Mouse (Mus musculus): ENCODE data around the gene Reck. TPM values are rescaled to one million over a fixed set of nuclear protein-coding genes. Genes with fewer than 3 reads are reported as not detected.

Gene Reck
- total RNA-seq (2021), result 10 to 100 TPM; 25.6 to 26.6 TPM
- long read RNA-seq, experiment 1, full-length matches to known transcripts, result 2 of 5 reads
- long read RNA-seq, experiment 1, partial matches to known transcripts, result 3 of 5 reads
- long read RNA-seq, experiment 1, other reads (novel, unspliced or antisense), result 0 of 5 reads
- long read RNA-seq, experiment 2, full-length matches to known transcripts, result 7 of 16 reads
- long read RNA-seq, experiment 2, partial matches to known transcripts, result 5 of 16 reads
- long read RNA-seq, experiment 2, other reads (novel, unspliced or antisense), result 4 of 16 reads

- DNase-seq (ENCODE audit: low spot score in 2 of 2), result peak; percentile 74 to 79
Observed at GRCm38 (mm10) chr4:43875160-43875918, at the start of gene Reck. Gene Reck (plus strand): TSS chr4:43875530.

DNA sequence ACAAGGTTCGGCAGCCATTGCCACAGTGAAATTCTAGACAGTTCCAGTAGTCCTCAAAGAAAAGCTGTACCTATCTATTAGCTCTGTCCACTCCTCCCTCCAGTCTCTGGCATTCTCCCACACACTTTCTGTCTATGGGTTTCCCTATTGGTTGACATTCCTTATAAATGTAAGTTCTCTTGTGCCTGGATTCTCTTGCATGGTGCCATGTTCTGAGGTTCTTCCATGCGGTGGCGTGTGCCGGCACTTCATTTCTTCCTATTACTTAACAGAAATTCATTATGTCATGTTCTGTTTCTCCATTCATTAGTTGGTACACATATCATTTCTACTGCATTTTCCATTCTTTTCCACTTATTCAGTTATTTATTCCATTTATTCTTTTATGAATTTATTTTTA lies 46.5 kb upstream of the Reck start:
- no peak for DNase-seq (ENCODE audit: low spot score in 2 of 2)

- no peak for DNase-seq (ENCODE audit: low spot score in 2 of 2)
Observed at GRCm38 (mm10) chr4:43832031-43832430, 43.3 kb upstream of the Reck start.

GRCm38 (mm10) chr4:43833752-43834151 lies 41.6 kb upstream of the Reck start:
- DNase-seq (ENCODE audit: low spot score in 2 of 2), result no peak

GRCm38 (mm10) chr4:43834749-43835148 lies 40.6 kb upstream of the Reck start:
- DNase-seq (ENCODE audit: low spot score in 2 of 2), result no peak

- DNase-seq (ENCODE audit: low spot score in 2 of 2), result no peak
Observed at GRCm38 (mm10) chr4:43838326-43838725, 37.0 kb upstream of the Reck start.

DNA sequence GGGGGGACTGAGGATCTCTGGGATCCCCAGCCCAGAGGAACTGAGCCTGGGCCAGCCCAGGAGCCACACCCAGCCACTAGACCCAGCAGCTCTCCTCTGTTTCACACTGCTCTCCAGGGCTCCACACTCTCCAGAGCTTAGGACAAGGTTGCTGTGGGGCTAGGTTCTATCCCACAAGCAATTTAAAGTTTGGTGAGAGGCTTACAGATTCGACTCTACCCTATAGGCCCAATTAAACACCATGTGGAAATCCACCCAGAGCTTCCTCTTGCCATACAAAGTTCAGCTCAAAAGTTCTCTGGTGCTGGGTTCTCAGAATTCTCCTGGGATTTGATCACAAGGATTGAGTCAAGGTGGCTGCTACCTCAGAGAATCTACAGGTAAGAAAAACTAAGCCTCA lies 35.2 kb upstream of the Reck start, which contains the start of gene Olfr157:
Gene Olfr157 (minus strand): TSS at position 101 of the 400 bp plus-strand sequence.
- no peak for DNase-seq (ENCODE audit: low spot score in 2 of 2)

- no peak for DNase-seq (ENCODE audit: low spot score in 2 of 2)
Observed at GRCm38 (mm10) chr4:43851265-43851664, 24.1 kb upstream of the Reck start, which contains the start of gene Olfr155. Gene Olfr155 (plus strand): TSS chr4:43851565.

GRCm38 (mm10) chr4:43854101-43854500 lies 21.2 kb upstream of the Reck start:
- DNase-seq (ENCODE audit: low spot score in 2 of 2), result no peak

GRCm38 (mm10) chr4:43859886-43860285 lies 15.4 kb upstream of the Reck start:
- no peak for DNase-seq (ENCODE audit: low spot score in 2 of 2)

GRCm38 (mm10) chr4:43860744-43861519 lies 14.4 kb upstream of the Reck start:
- DNase-seq (ENCODE audit: low spot score in 2 of 2), result peak in 1 of 2 experiments; percentile 31

DNA sequence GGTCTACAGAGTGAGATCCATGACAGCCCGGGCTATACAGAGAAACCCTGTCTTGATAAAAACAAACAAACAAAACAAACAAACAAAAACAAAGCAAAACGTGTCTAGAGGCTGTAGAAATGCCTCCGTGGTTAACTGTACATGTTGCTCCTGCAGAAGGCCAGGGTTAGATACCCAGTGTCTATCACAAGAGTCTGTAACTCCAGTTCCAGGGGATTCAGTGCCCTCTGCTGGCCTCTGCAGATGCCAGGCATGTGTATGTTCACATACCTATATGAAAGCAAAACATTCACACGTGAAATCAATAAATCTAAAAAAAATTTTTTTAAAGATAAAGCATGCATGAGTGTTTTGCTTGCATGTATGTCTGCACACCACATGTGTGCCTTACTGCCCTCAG lies 12.0 kb upstream of the Reck start:
- no peak for DNase-seq (ENCODE audit: low spot score in 2 of 2)

- no peak for DNase-seq (ENCODE audit: low spot score in 2 of 2)
Observed at GRCm38 (mm10) chr4:43869821-43870220, 5.5 kb upstream of the Reck start.

DNA sequence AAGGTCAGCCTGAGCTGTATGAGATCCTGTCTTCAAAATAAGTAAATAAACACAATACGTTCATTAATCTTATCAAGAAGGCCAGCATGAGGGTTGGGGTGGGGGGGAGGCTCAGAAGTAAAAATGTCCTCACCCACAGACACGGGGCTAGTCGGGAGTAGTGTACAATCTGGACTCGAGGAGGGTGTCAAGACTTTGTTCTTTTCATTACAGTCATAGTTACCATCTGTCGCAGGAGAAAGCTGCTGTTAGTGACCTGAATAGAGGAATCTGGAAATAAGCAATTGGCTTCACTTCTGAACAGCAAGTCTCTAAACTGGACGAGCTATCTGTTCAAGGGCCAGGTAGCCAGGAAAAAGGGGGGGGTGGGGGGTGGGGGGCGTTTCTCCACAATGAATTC lies 829 bp upstream of the Reck start:
- DNase-seq (ENCODE audit: low spot score in 2 of 2), result no peak

DNA sequence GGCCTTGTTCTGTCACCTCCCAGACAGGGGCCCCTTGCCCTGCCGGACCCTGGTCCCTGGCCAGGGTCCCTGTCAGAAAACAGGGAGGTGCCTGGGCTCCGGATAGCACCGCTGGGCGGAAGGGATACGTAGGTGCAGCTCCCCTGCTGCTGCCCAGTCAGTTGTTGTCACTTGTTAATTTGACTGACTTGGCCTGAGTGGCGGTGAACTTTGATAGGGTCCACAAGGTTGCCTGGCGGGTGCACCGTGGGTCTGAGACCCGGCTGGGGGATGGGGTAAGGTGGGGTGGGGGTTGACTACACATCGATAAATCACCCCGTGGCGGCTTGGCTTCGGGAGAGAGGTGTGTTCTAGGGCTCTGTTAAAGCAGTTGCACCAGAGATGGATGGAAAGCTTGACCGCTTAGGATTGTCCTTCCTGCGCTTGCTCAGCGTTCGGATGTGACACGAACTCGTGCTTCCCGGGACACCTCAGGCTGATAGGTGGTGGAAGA lies 635 bp downstream of the Reck start:
- DNase-seq (ENCODE audit: low spot score in 2 of 2), result no peak

DNA sequence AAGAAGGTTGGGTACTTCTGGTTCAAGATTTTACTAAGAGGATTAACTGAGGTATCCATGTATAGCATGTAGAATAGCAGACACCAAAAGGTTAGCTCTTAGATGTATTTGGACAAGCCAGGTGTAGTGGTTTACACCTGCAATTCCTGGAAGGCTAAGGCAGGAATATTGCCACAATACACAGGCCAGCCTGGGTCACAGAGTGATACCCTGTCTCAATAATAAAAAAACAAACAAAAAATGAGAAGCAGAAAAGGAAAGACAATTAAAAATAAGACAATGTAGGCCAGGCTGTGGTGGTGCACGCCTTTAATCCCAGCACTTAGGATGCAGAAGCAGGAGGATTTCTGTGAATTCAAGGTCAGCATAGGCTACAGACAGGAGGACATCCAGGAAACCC lies 1.9 kb downstream of the Reck start:
- DNase-seq (ENCODE audit: low spot score in 2 of 2), result no peak

DNA sequence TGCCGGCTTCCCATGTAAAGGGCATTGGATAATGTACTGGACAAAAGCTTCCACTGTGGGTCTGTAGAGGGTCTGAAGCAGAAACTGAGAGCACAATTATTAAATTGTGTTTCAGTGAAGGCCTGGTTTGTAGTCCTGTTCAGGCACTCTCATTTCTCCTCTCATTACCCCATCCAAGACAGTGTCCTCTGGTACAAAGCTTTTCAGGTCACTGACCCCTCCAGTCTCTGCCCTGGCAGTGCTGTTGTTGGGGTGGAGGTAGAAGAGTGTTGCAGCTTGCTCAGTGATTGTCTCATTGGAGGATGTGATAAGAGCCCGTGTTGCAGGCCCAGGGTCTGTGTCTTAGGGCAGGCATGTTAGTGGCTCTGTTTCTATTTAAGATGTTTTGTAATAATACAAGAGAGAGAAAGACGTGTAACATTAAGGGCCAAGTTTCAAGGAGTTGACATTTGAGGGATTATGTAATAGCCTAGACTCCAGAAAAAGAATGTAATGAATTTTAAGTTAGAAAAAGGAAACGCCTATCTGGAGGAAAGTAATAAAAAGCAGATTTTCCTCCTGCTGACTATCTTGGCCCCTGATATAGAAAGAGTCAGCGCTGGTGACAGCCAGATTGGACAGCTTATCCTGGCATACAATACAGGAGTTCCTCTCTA lies 2.9 kb downstream of the Reck start:
- DNase-seq (ENCODE audit: low spot score in 2 of 2), result no peak

GRCm38 (mm10) chr4:43879566-43879965 lies 4.2 kb downstream of the Reck start:
- no peak for DNase-seq (ENCODE audit: low spot score in 2 of 2)

- no peak for DNase-seq (ENCODE audit: low spot score in 2 of 2)
Observed at GRCm38 (mm10) chr4:43884196-43884595, 8.9 kb downstream of the Reck start.

DNA sequence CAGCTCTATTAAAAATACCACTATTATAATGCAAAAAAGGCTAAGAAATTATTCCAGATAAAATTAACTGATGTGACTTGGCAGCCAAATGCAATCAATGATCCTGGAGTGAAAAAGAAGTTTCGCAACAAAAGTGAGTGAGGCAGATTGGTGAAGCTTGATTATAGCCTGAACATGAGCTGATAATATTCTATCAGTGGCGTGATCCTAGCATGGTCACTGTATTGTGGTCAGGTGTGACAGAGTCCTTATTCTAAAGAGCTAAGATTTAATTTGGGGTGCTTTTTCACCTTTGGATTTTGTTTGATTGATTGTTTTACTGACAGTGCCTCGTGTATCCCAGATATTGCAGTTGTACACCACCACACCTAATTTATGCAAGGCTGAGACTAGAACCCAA lies 15.9 kb downstream of the Reck start:
- DNase-seq (ENCODE audit: low spot score in 2 of 2), result no peak

DNA sequence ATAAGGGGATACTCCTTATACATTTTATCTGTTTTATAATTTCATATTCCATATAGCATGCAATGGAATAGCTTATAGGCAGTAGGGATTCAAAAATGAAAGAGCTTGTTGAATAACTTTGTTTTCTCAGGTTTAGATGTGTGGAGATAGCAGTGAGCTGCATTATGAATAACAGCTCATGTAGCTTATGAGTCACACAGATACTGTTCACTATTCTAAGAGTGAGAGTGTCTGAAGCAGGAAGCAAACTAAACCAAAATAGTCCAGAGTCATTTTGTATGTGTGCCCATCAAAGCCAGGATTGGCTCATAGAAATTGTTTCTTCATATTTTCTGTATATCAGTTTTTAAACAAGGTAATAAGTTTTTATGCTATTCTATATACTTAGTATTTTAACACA lies 21.9 kb downstream of the Reck start:
- DNase-seq (ENCODE audit: low spot score in 2 of 2), result no peak
